Mouse (Mus musculus): Measurements from ENCODE around the gene Olfr699. TPM values are rescaled to one million over a fixed set of nuclear protein-coding genes. Genes with fewer than 3 reads are reported as not detected.
"Not testable (repeated sequence)": the region's sequence is repeated elsewhere in the genome, so short reads cannot be mapped to it uniquely, and the experiment has no call there.

Gene Olfr699
- total RNA-seq (2021) = not detected
- long read RNA-seq, experiment 1 = 0 reads
- long read RNA-seq, experiment 2 = 0 reads

GRCm38 (mm10) chr7:106793098-106793497 is at the start of gene Olfr699:
TSS of gene Olfr699 (minus strand) at chr7:106793198.
- intact Hi-C loops (cut with DNase I) = no loop called here

GRCm38 (mm10) chr7:106833793-106834192 is 40.8 kb upstream of the Olfr699 start, which contains the start of gene Olfr702:
TSS of gene Olfr702 (minus strand) at chr7:106833893.
- intact Hi-C loops (cut with DNase I) = no loop called here
- no peak for DNase-seq

More at GRCm38 (mm10) chr7:106793098-106793497, at the start of gene Olfr699:
- DNase-seq = no peak

GRCm38 (mm10) chr7:106818414-106818813 is 25.4 kb upstream of the Olfr699 start:
- intact Hi-C loops (cut with DNase I) = no loop called here
- DNase-seq = no peak

- DNase-seq = no peak
- intact Hi-C loops (cut with DNase I) = no loop called here
Measured at GRCm38 (mm10) chr7:106815775-106816174, 22.8 kb upstream of the Olfr699 start.

GRCm38 (mm10) chr7:106813829-106814228 is 20.8 kb upstream of the Olfr699 start, which contains the start of gene Olfr701:
TSS of gene Olfr701 (plus strand) at chr7:106814129.
- no peak for DNase-seq
- intact Hi-C loops (cut with DNase I) = no loop called here

GRCm38 (mm10) chr7:106808734-106809133 is 15.7 kb upstream of the Olfr699 start, which contains the start of gene Olfr700:
TSS of gene Olfr700 (minus strand) at chr7:106808834.
- DNase-seq = no peak
- intact Hi-C loops (cut with DNase I) = no loop called here

- no peak for DNase-seq
- intact Hi-C loops (cut with DNase I) = no loop called here
Measured at GRCm38 (mm10) chr7:106788330-106788729, 4.7 kb downstream of the Olfr699 start.

GRCm38 (mm10) chr7:106761008-106761407 is 32.0 kb downstream of the Olfr699 start:
- intact Hi-C loops (cut with DNase I); DNase-seq: not testable (repeated sequence)

GRCm38 (mm10) chr7:106758800-106759199 is 34.2 kb downstream of the Olfr699 start:
- no peak for DNase-seq
- intact Hi-C loops (cut with DNase I) = no loop called here

GRCm38 (mm10) chr7:106755297-106755696 is 37.7 kb downstream of the Olfr699 start, which contains the start of gene Olfr698:
TSS of gene Olfr698 (minus strand) at chr7:106755397.
- intact Hi-C loops (cut with DNase I) = no loop called here
- no peak for DNase-seq

GRCm38 (mm10) chr7:106745811-106746210 is 47.2 kb downstream of the Olfr699 start:
- no peak for DNase-seq
- intact Hi-C loops (cut with DNase I) = no loop called here

- intact Hi-C loops (cut with DNase I) = no loop called here
- no peak for DNase-seq
Measured at GRCm38 (mm10) chr7:106742343-106742742, 50.7 kb downstream of the Olfr699 start, which contains the start of gene Olfr697. TSS of gene Olfr697 (minus strand) at chr7:106742443.

Other genes with a start within 250 kb of the Olfr699 start
- gene Olfr693, start 112.6 kb downstream of the Olfr699 start, total RNA-seq (2021) = not detected
- gene Olfr694, start 101.4 kb downstream of the Olfr699 start, total RNA-seq (2021) = not detected
- gene Olfr695, start 76.8 kb downstream of the Olfr699 start, total RNA-seq (2021) = not detected
- not detected for gene Olfr697, start 50.8 kb downstream of the Olfr699 start, total RNA-seq (2021)
- gene Olfr698, start 37.8 kb downstream of the Olfr699 start, total RNA-seq (2021) = not detected
- gene Olfr700, start 15.6 kb upstream of the Olfr699 start, total RNA-seq (2021) = not detected
- not detected for gene Olfr701, start 20.9 kb upstream of the Olfr699 start, total RNA-seq (2021)
- gene Olfr702, start 40.7 kb upstream of the Olfr699 start, total RNA-seq (2021) = not detected
- gene Olfr703, start 50.2 kb upstream of the Olfr699 start, total RNA-seq (2021) = not detected
- gene Olfr704, start 70.0 kb upstream of the Olfr699 start, total RNA-seq (2021) = not detected
- not detected for gene Olfr705, start 83.7 kb upstream of the Olfr699 start, total RNA-seq (2021)
- not detected for gene Olfr706, start 95.0 kb upstream of the Olfr699 start, total RNA-seq (2021)
- not detected for gene Olfr707, start 108.0 kb upstream of the Olfr699 start, total RNA-seq (2021)
- not detected for gene Olfr1532-ps1, start 114.8 kb upstream of the Olfr699 start, total RNA-seq (2021)
- not detected for gene Olfr709-ps1, start 139.0 kb upstream of the Olfr699 start, total RNA-seq (2021)
- not detected for gene Olfr710, start 155.1 kb upstream of the Olfr699 start, total RNA-seq (2021)
- not detected for gene Olfr6, start 170.7 kb upstream of the Olfr699 start, total RNA-seq (2021)
- not detected for gene Olfr711, start 182.3 kb upstream of the Olfr699 start, total RNA-seq (2021)
- not detected for gene Olfr2, start 212.9 kb upstream of the Olfr699 start, total RNA-seq (2021)
- gene Olfr713, start 238.0 kb upstream of the Olfr699 start, total RNA-seq (2021) = not detected